Mouse (Mus musculus) limb, embryonic 14.5 days (tissue): ENCODE results near the gene Chd5. TPM values are rescaled to one million over a fixed set of nuclear protein-coding genes. Genes with fewer than 3 reads are reported as not detected.

Experiments
- ATAC-seq: fragments of 200-750 bp; cut with Nextera tagmentation; 2 replicates; pipeline ENCODE4 v1.8.0; 2017; ENCODE audit warnings: low read depth, moderate number of reproducible peaks, moderate TSS enrichment; ENCODE audit not compliant: low FRiP score
- DNase-seq: peaks from one replicate; pipeline ENCODE4 v3.0.0-alpha.2; 2015; ENCODE audit warnings: low spot score
- H3K27ac ChIP-seq: fragments of 300-500 bp; sonication (generic); replicated peaks from 2 replicates; pipeline ENCODE4 v1.5.1; 2014; ENCODE audit warnings: low read depth, mild to moderate bottlenecking, low read length, moderate library complexity, mixed read lengths
- H3K27me3 ChIP-seq: fragments of 300-500 bp; sonication (generic); 2 replicates; pipeline ENCODE4 v1.6.1; 2014; ENCODE audit warnings: low read length, mixed read lengths; ENCODE audit not compliant: control insufficient read depth, insufficient read depth
- H3K36me3 ChIP-seq: fragments of 300-500 bp; sonication (generic); 2 replicates; pipeline ENCODE4 v1.6.1; 2014; ENCODE audit warnings: mild to moderate bottlenecking, low read length, moderate library complexity, mixed read lengths; ENCODE audit not compliant: control insufficient read depth, insufficient read depth
- H3K4me1 ChIP-seq: fragments of 300-500 bp; sonication (generic); 2 replicates; pipeline ENCODE4 v1.6.1; 2014; ENCODE audit warnings: antibody characterized with exemption, low read length, mixed read lengths; ENCODE audit not compliant: control insufficient read depth, insufficient read depth
- H3K4me2 ChIP-seq: fragments of 300-500 bp; sonication (generic); replicated peaks from 2 replicates; pipeline ENCODE4 v1.6.1; 2014; ENCODE audit warnings: low read depth, mild to moderate bottlenecking, low read length, moderate library complexity; ENCODE audit not compliant: severe bottlenecking
- H3K4me3 ChIP-seq: fragments of 300-500 bp; sonication (generic); replicated peaks from 2 replicates; pipeline ENCODE4 v1.5.1; 2014; ENCODE audit warnings: low read length
- H3K9ac ChIP-seq: fragments of 300-500 bp; sonication (generic); 2 replicates; pipeline ENCODE4 v1.6.1; 2014; ENCODE audit warnings: mild to moderate bottlenecking, low read depth, low read length, moderate library complexity; ENCODE audit not compliant: severe bottlenecking
- H3K9me3 ChIP-seq: fragments of 300-500 bp; sonication (generic); 2 replicates; pipeline ENCODE4 v1.6.1; 2016; ENCODE audit warnings: low read length; ENCODE audit not compliant: control insufficient read depth
- POLR2A ChIP-seq: fragments of 200-500 bp; IDR thresholded peaks from 2 replicates; pipeline ENCODE4 v1.8.0; 2012; ENCODE audit warnings: inconsistent platforms, mild to moderate bottlenecking, moderate library complexity, borderline replicate concordance; ENCODE audit not compliant: insufficient read depth, insufficient read length; ENCODE audit errors: extremely low read depth
- WGBS: fragments of 180-500 bp; shearing (Covaris S2); extraction: QIAGEN DNeasy Blood & Tissue Kit; methylation state at CpG from one replicate; pipeline ENCODE4 v1.1.7; 2014; 5-methylcytosine and 5-hydroxymethylcytosine counted together
- polyA plus RNA-seq, 2 experiments: library from polyadenylated mRNA; depleted of rRNA in 1 of 2; stranded (reverse) in 1 of 2; unstranded in 1 of 2; fragments of >200 nt; fragmentation: Nextera tagmentation in 1 of 2; extraction: Ambion mirVana in 1 of 2; gene quantifications; 2 replicates each; pipeline versions ENCODE4 v1.2.1 to v1.2.3; 2012 to 2014

Chd5 gene
- 0.72 and 0.83 TPM in 2 replicates for polyA plus RNA-seq (2012; rRNA removed)
- 0.07 and 0.54 TPM in 2 replicates for polyA plus RNA-seq (2014; fragmentation: Nextera tagmentation; extraction: Ambion mirVana)

GRCm38 (mm10) chr4:152338419-152339292, at the start of gene Chd5:
Gene Chd5 (plus strand): TSS chr4:152338651.
- Histone ChIP-seq H3K4me3 (peak within 1 kb of the TSS; percentile 56), H3K4me1 (peaks cover 8% of the 10 kb centered on the region), H3K9ac (peak within 1 kb of the TSS; percentile 56), H3K27me3 (peaks cover 33% of the 10 kb centered on the region), H3K9me3 (no peaks in the 10 kb centered on the region), H3K27ac (no peak within 1 kb of the TSS), H3K4me2 (peak within 1 kb of the TSS; percentile 100), H3K36me3 (peaks cover 18% of the 10 kb centered on the region)
- no peak for TF ChIP-seq POLR2A
- no peak for ATAC-seq
- 1% methylated on average over 46 of the region's 120 CpGs for WGBS
- no peak for DNase-seq

- no peak for TF ChIP-seq POLR2A
- peaks cover 76% of the 10 kb centered on the region for H3K27me3 ChIP-seq
- peak overlapping the region; percentile 50 for H3K4me2 ChIP-seq
- no peak for DNase-seq
- peak overlapping the region; percentile 24 for H3K4me3 ChIP-seq
- no peaks in the 10 kb centered on the region for H3K9me3 ChIP-seq
- H3K36me3 ChIP-seq: no peaks in the 10 kb centered on the region
- no peak for ATAC-seq
- no peak overlapping the region for H3K27ac ChIP-seq
- under 1% methylated on average over 25 of the region's 39 CpGs for WGBS
- H3K9ac ChIP-seq: no peak overlapping the region
- peaks cover 2% of the 10 kb centered on the region for H3K4me1 ChIP-seq
Observed at GRCm38 (mm10) chr4:152290385-152290784, 48.1 kb upstream of the Chd5 start.

GRCm38 (mm10) chr4:152290991-152291390, 47.5 kb upstream of the Chd5 start:
- Histone ChIP-seq H3K9me3 (no peaks in the 10 kb centered on the region), H3K4me1 (peaks cover 2% of the 10 kb centered on the region), H3K27me3 (peaks cover 70% of the 10 kb centered on the region), H3K36me3 (no peaks in the 10 kb centered on the region), H3K4me3 (peak overlapping the region; percentile 24), H3K9ac (no peak overlapping the region), H3K27ac (no peak overlapping the region), H3K4me2 (no peak overlapping the region)
- no peak for TF ChIP-seq POLR2A
- no peak for ATAC-seq
- 19% methylated on average over 11 of the region's 11 CpGs for WGBS
- DNase-seq: no peak

GRCm38 (mm10) chr4:152291562-152291961, 46.9 kb upstream of the Chd5 start, which contains the start of gene Hes3:
Gene Hes3 (minus strand): TSS chr4:152291662.
- no peaks in the 10 kb centered on the region for H3K9me3 ChIP-seq
- no peak for ATAC-seq
- H3K4me3 ChIP-seq: peak within 1 kb of the TSS; percentile 24
- H3K27ac ChIP-seq: no peak within 1 kb of the TSS
- no peak for TF ChIP-seq POLR2A
- H3K4me1 ChIP-seq: peaks cover 2% of the 10 kb centered on the region
- WGBS: 27% methylated on average over 6 of the region's 6 CpGs
- no peaks in the 10 kb centered on the region for H3K36me3 ChIP-seq
- DNase-seq: no peak
- H3K9ac ChIP-seq: no peak within 1 kb of the TSS
- peak within 1 kb of the TSS; percentile 50 for H3K4me2 ChIP-seq
- H3K27me3 ChIP-seq: peaks cover 64% of the 10 kb centered on the region

GRCm38 (mm10) chr4:152292102-152292765, 46.2 kb upstream of the Chd5 start:
- 15% methylated on average over 12 of the region's 12 CpGs for WGBS
- Histone ChIP-seq H3K27me3 (peaks cover 57% of the 10 kb centered on the region), H3K4me1 (peaks cover 2% of the 10 kb centered on the region), H3K9ac (no peak overlapping the region), H3K4me3 (no peak overlapping the region), H3K27ac (no peak overlapping the region), H3K36me3 (no peaks in the 10 kb centered on the region), H3K4me2 (no peak overlapping the region), H3K9me3 (no peaks in the 10 kb centered on the region)
- no peak for TF ChIP-seq POLR2A
- ATAC-seq (no peak), DNase-seq (no peak)
